Mouse (Mus musculus) neutrophil, adult 59 days (primary cell): Measurements from ENCODE around the gene Tubgcp6. TPM values are rescaled to one million over a fixed set of nuclear protein-coding genes. Genes with fewer than 3 reads are reported as not detected.

Experiments used
- total RNA-seq, 2 experiments: library from RNA; stranded (reverse); gene quantifications; 1 replicate in 1 of 2; 2 replicates in 1 of 2; pipeline ENCODE4 v1.2.4; 2023

The Tubgcp6 gene
- 10 to 100 TPM; 18.1 to 21.5 TPM for total RNA-seq

GRCm38 (mm10) chr15:89122649-89123366, at the start of gene Tubgcp6:
TSS of gene Tubgcp6 (minus strand) at chr15:89123112.

DNA sequence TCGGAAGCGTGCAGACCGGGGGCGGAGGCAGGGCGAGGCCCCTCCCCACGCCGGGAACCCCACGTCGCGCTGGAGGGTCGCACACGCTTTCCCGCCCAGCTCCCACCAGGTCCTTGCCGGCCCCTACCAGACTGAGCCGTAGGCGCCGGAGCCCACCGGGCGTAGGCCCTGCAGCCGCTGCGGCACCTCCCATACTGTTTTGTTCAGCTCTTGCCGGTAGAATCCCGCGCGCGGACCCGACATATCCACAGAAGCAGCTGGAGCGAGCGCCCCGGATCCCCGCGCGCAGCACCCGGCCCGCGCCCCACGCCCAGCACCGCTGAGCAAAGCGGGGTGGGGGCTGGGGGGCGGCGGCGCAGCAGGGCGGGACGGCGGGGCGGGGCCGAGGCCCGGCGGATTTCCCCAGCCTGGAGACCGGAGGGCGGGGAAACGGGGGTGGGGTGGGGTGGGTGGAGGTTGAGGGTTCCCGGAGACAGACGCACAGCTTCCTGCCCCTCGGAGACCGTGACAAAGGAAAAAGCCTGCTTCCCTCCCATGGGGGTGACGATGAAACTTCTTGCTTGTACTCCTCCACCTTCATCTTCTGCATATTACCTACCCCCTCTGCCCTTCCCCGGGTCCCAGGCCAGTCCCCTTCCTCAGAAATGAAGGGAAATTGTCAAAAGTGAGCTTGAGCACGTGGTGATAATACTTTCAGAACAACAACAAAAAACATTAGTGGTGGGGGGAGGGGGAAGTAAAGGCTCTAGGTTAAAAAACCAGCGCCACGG, 26.5 kb upstream of the Tubgcp6 start, which contains the start of gene Mapk11:
Mapk11 (minus strand) TSS at position 358 of the 770 bp plus-strand sequence.

DNA sequence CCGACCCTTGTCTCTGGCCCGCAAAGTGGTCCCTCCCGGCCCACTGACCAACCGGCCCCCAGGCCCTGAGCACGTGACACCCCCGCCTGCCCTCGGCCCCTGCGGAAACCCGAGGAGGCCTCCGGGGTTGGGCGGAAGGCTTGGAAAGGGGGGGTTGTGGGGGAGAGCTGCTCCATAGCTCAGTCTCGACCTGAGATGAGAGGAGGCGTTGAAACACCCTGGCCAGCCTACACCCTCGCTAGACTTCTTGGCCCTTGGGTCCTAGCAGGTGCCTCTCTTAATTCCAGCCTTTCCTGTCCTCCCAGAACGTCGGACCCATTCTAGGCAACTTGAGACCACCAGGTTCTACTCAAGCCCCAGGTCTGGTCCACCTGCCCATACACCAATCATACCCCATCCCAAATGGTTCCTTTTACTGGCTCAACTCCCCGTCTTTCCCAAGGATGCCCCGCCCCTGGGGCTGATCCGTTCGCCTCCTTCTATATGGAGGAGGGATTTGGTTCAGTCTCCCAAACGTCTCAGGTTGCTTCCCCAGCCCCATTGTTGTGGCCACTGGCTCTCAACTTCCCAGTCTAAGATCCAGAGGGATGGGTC, 17.8 kb upstream of the Tubgcp6 start, which contains the start of gene Mapk12:
Mapk12 (minus strand) TSS at position 45 of the 594 bp plus-strand sequence.

GRCm38 (mm10) chr15:89128382-89129350, 5.8 kb upstream of the Tubgcp6 start, which contains the start of gene Hdac10:
TSS of gene Hdac10 (minus strand) at chr15:89128700.

GRCm38 (mm10) chr15:89088607-89089247, 34.2 kb downstream of the Tubgcp6 start, which contains the start of gene Selenoo:
TSS of gene Selenoo (plus strand) at chr15:89089084.

GRCm38 (mm10) chr15:89074613-89075477, 48.1 kb downstream of the Tubgcp6 start, which contains the start of gene Trabd:
TSS of gene Trabd (plus strand) at chr15:89075124.

DNA sequence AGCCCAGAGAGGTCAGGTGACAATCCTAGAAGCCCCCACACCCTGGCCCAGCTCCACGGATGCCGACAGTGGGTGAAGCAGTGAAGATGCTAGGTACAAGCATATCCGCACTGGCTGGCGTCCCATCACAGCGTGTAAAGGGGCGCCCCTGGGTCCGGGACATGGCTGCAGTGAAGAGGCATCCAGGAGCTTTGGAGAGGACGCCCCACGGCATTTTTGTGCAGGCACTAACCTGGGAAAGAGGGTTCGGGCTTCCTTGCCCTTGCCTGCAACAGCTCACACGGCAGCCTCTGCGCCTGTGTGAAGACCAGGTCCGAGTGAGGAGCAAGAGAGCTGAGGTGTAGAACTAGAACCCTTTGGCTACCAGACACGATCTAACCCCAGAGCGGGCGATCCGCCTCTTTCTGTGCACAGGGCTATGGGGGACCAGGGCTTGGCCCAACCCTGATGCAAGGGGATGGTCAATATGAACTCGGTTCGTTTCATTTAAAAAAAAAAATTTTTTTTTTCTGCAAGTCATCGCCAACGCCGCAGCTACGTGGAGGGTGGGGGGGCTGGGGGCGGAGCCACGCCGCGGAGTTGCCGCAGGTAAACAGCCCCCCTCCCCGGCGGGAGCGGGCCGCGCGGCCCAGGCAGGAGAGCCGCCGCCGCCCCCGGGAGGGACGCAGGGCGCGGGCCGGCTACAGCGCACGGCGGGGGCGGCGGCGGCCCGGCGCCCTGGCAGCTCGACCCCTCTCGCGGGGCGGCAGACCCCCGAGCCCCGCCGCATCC, 63.6 kb downstream of the Tubgcp6 start, which contains the start of gene Panx2:
Panx2 (plus strand) TSS at position 574 of the 771 bp plus-strand sequence.

Other genes with a start within 250 kb of the Tubgcp6 start
- gene Ttll8, start 168.7 kb downstream of the Tubgcp6 start, total RNA-seq = not detected
- not detected for gene Mlc1, start 144.1 kb downstream of the Tubgcp6 start, total RNA-seq
- not detected for gene Mov10l1, start 140.2 kb downstream of the Tubgcp6 start, total RNA-seq
- under 1 TPM in 1 of 2 experiments, not detected in 1; 0.16 TPM for gene Panx2, start 63.4 kb downstream of the Tubgcp6 start, total RNA-seq
- 10 to 100 TPM; 44.3 to 45.0 TPM for gene Trabd, start 48.0 kb downstream of the Tubgcp6 start, total RNA-seq
- 10 to 100 TPM; 21.6 to 22.1 TPM for gene Selenoo, start 34.0 kb downstream of the Tubgcp6 start, total RNA-seq
- 1 to 10 TPM; 8.2 to 9.6 TPM for gene Hdac10, start 5.6 kb upstream of the Tubgcp6 start, total RNA-seq
- under 1 TPM in 1 of 2 experiments, not detected in 1; 0.20 TPM for gene Mapk12, start 17.6 kb upstream of the Tubgcp6 start, total RNA-seq
- under 1 TPM; 0.27 to 0.42 TPM for gene Mapk11, start 26.5 kb upstream of the Tubgcp6 start, total RNA-seq
- gene Plxnb2, start 57.7 kb upstream of the Tubgcp6 start, total RNA-seq = 10 to 100 TPM; 50.5 to 82.5 TPM
- 1 to 10 TPM; 2.0 to 2.2 TPM for gene Dennd6b, start 73.4 kb upstream of the Tubgcp6 start, total RNA-seq
- 10 to 100 TPM; 23.9 to 31.0 TPM for gene Ppp6r2, start 88.4 kb upstream of the Tubgcp6 start, total RNA-seq
- gene Sbf1, start 192.2 kb upstream of the Tubgcp6 start, total RNA-seq = 100 to 1,000 TPM; 107 to 117 TPM
- not detected for gene Adm2, start 199.6 kb upstream of the Tubgcp6 start, total RNA-seq
- not detected for gene Miox, start 211.3 kb upstream of the Tubgcp6 start, total RNA-seq
- 10 to 100 TPM; 39.7 to 41.8 TPM for gene Lmf2, start 232.5 kb upstream of the Tubgcp6 start, total RNA-seq
- 10 to 100 TPM; 73.4 to 76.9 TPM for gene Ncaph2, start 232.6 kb upstream of the Tubgcp6 start, total RNA-seq